Mouse (Mus musculus) gastrocnemius, adult 18-20 months (tissue): ENCODE measurements around the gene Serinc3. TPM values are rescaled to one million over a fixed set of nuclear protein-coding genes. Genes with fewer than 3 reads are reported as not detected.
"Not testable (repeated sequence)": the region's sequence is repeated elsewhere in the genome, so short reads cannot be mapped to it uniquely, and the experiment has no call there.

Experiments
- DNase-seq: peaks from one replicate; pipeline ENCODE4 v3.0.0; 2021; ENCODE audit warnings: low spot score
- total RNA-seq, 2 experiments: library from RNA; stranded (reverse); gene quantifications; 2 replicates each; pipeline ENCODE4 v1.2.3; 2021

Gene Serinc3
- total RNA-seq, 2 experiments from 2014 or later: 103 to 119 TPM

- DNase-seq: no peak
These were observed 19.0 kb upstream of the Serinc3 start for GRCm38 (mm10) chr2:163663930-163664329.

- DNase-seq: no peak
These were observed 17.8 kb upstream of the Serinc3 start for GRCm38 (mm10) chr2:163662698-163663221.

- DNase-seq: no peak
These were observed 17.1 kb upstream of the Serinc3 start for GRCm38 (mm10) chr2:163662076-163662475.

- peak; percentile 55 for DNase-seq
These were observed 16.5 kb upstream of the Serinc3 start for GRCm38 (mm10) chr2:163661371-163661850.

- no peak for DNase-seq
These were observed 15.3 kb upstream of the Serinc3 start for GRCm38 (mm10) chr2:163660103-163660701.

- DNase-seq: no peak
These were observed 14.5 kb upstream of the Serinc3 start for GRCm38 (mm10) chr2:163659431-163659830.

- peak; percentile 34 for DNase-seq
These were observed 14.0 kb upstream of the Serinc3 start for GRCm38 (mm10) chr2:163658941-163659340.

- DNase-seq: peak; percentile 82
These were observed 13.3 kb upstream of the Serinc3 start, which contains the start of gene Pkig for GRCm38 (mm10) chr2:163657975-163658886. Gene Pkig (plus strand): TSS chr2:163658386.

- DNase-seq: no peak
These were observed 12.6 kb upstream of the Serinc3 start for GRCm38 (mm10) chr2:163657486-163657885.

- not testable (repeated sequence) for DNase-seq
These were observed 10.8 kb upstream of the Serinc3 start for GRCm38 (mm10) chr2:163655699-163656098.

GRCm38 (mm10) chr2:163646461-163647080, 1.6 kb upstream of the Serinc3 start:
- no peak for DNase-seq

GRCm38 (mm10) chr2:163645700-163646460, 949 bp upstream of the Serinc3 start:
- DNase-seq: no peak

GRCm38 (mm10) chr2:163644047-163644446, 884 bp downstream of the Serinc3 start:
- DNase-seq: no peak

- no peak for DNase-seq
These were observed 1.4 kb downstream of the Serinc3 start for GRCm38 (mm10) chr2:163643576-163643971.

GRCm38 (mm10) chr2:163642685-163643575, 2.0 kb downstream of the Serinc3 start:
- peak; percentile 59 for DNase-seq

GRCm38 (mm10) chr2:163641681-163642080, 3.2 kb downstream of the Serinc3 start:
- DNase-seq: no peak

- no peak for DNase-seq
These were observed 4.4 kb downstream of the Serinc3 start for GRCm38 (mm10) chr2:163640493-163640892.

- DNase-seq: no peak
These were observed 7.2 kb downstream of the Serinc3 start for GRCm38 (mm10) chr2:163637655-163638266.

- no peak for DNase-seq
These were observed 8.9 kb downstream of the Serinc3 start for GRCm38 (mm10) chr2:163636057-163636456.
